Mouse (Mus musculus) lung, postnatal 0 days (tissue): ENCODE results near the gene Rnf222. TPM values are rescaled to one million over a fixed set of nuclear protein-coding genes. Genes with fewer than 3 reads are reported as not detected.

ENCODE experiments used
- ATAC-seq: fragments of 200-750 bp; cut with Nextera tagmentation; 2 replicates; pipeline ENCODE4 v1.8.0; 2017; ENCODE audit warnings: moderate library complexity
- DNase-seq: peaks from one replicate; pipeline ENCODE4 v3.0.0-alpha.2; 2016; ENCODE audit warnings: low spot score
- H3K27ac ChIP-seq: fragments of 300-500 bp; sonication (generic); 2 replicates; pipeline ENCODE4 v1.5.1; 2014; ENCODE audit warnings: antibody characterized with exemption, mild to moderate bottlenecking, low read length, mixed read lengths
- H3K27me3 ChIP-seq: fragments of 300-500 bp; sonication (generic); replicated peaks from 2 replicates; pipeline ENCODE4 v1.6.1; 2014; ENCODE audit warnings: low read length, mixed read lengths; ENCODE audit not compliant: insufficient read depth
- H3K36me3 ChIP-seq: fragments of 300-500 bp; sonication (generic); 2 replicates; pipeline ENCODE4 v1.6.1; 2014; ENCODE audit warnings: low read length, mixed read lengths; ENCODE audit not compliant: insufficient read depth
- H3K4me1 ChIP-seq: fragments of 300-500 bp; sonication (generic); 2 replicates; pipeline ENCODE4 v1.6.1; 2014; ENCODE audit warnings: antibody characterized with exemption, low read depth, low read length, mixed read lengths; ENCODE audit not compliant: insufficient read depth
- H3K4me2 ChIP-seq: fragments of 300-500 bp; sonication (generic); replicated peaks from 2 replicates; pipeline ENCODE4 v1.6.1; 2014; ENCODE audit warnings: low read depth, mild to moderate bottlenecking, low read length, moderate library complexity, mixed read lengths
- H3K4me3 ChIP-seq: fragments of 300-500 bp; sonication (generic); 2 replicates; pipeline ENCODE4 v1.5.1; 2014; ENCODE audit warnings: low read depth, low read length
- H3K9ac ChIP-seq: fragments of 300-500 bp; sonication (generic); replicated peaks from 2 replicates; pipeline ENCODE4 v1.6.1; 2014; ENCODE audit warnings: low read depth, mild to moderate bottlenecking
- H3K9me3 ChIP-seq: fragments of 300-500 bp; sonication (generic); 2 replicates; pipeline ENCODE4 v1.6.1; 2016; ENCODE audit warnings: low read length, mixed read lengths
- CTCF ChIP-seq: IDR thresholded peaks from 2 replicates; pipeline ENCODE4 v1.5.1; 2016; ENCODE audit warnings: antibody characterized with exemption, mild to moderate bottlenecking
- EP300 ChIP-seq: IDR thresholded peaks from 2 replicates; pipeline ENCODE4 v1.6.1; 2016; ENCODE audit warnings: antibody characterized with exemption, mild to moderate bottlenecking, control low read depth
- WGBS: fragments of 180-500 bp; shearing (Covaris S2); extraction: QIAGEN DNeasy Blood & Tissue Kit; methylation state at CpG from one replicate; pipeline ENCODE4 v1.1.7; 2014; 5-methylcytosine and 5-hydroxymethylcytosine counted together
- polyA plus RNA-seq: library from polyadenylated mRNA; unstranded; fragments of >200 nt; fragmentation: Nextera tagmentation; extraction: Ambion mirVana; gene quantifications from 2 replicates; pipeline ENCODE4 v1.2.1, GENCODE M21; 2015

The Rnf222 gene
- polyA plus RNA-seq, 1 experiment from 2014 or later, result 0.16 TPM

DNA sequence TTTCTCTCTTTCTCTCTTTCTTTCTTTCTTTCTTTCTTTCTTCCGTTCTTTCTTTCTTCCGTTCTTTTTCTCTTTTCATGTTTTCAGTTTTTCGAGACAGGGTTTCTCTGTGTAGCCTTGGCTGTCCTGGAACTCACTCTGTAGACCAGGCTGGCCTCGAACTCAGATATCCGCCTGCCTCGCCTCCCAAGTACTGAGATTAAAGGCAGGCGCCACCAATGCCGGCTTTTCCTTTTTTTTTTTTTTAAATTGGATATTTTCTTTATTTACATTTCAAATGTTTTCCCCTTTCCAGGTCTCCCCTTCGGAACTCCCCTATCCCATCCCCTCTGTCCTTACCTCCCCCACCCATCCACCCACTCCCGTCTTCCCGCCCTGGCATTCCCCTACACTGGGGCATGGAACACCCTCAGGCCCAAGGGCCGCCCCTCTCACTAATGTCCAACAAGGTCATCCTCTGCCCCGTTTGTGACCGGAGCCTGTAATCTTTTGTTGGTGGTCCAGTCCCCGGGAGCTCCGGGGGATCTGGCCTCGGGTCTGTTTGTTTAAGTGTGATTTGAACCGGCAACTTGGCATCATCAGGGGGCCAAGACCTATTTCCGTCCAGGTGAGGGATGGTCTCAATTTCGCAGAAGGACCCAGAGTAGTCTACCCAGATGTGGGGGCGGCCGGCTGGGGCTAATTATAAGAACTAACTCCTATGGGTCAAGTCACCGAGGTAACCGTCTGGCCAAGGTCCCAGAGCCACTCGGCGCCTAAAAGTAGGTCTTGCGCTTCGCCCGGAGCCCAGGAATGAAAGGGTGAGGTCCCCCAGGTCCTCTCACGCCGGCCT, 12.4 kb downstream of the Rnf222 start:
- TF ChIP-seq CTCF (no peak), EP300 (no peak)
- H3K36me3 ChIP-seq, result peaks cover 11% of the 10 kb centered on the region; the same call in 1 of the 2 replicates
- DNase-seq, result no peak
- H3K9me3 ChIP-seq, result no peaks in the 10 kb centered on the region
- no peaks in the 10 kb centered on the region for H3K4me1 ChIP-seq
- peak overlapping the region; percentile 74 for H3K4me2 ChIP-seq
- H3K9ac ChIP-seq, result no peak overlapping the region
- 26% methylated on average over 31 of the region's 31 CpGs for WGBS
- H3K27ac ChIP-seq, result no peak overlapping the region
- ATAC-seq, result no peak
- peak overlapping the region; percentile 88; the same call in 1 of the 2 replicates for H3K4me3 ChIP-seq
- H3K27me3 ChIP-seq, result no peaks in the 10 kb centered on the region

DNA sequence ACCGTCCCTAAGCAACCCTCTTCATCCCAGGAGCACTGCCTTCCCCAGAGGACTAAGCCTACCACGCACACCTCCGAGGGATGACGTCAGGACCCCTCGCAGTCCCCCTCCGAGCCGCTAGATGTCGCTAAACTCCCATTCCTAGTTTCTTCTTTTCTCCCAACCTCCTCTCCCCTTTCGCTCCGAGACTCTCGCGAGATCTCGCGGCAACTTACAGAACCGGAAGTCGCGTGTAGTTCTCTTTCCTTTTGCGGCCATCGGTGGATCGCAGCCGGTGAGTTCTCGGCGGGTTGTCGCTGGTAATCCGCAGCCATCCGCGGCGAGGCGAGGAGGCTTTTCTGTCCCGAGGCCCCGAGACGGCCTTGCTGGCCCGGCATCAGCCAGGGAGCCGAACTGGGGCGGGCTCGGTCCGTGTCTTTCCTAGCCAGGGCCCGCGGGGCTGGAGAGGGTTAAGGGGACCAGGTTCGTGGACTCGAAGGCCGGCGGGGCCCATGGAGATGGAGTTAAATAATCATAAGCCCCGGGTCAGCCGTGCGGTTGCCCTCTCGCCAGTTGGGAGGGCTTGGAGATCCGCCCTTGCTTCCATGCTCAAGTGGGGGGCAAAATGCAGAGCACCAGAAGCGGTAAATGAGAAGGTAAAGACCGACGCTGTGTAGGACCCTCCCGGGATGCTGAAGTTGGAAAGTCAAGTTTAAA, 13.1 kb downstream of the Rnf222 start, which contains the start of gene Rpl26:
Gene Rpl26, plus strand, starts transcription at position 233 of the 696 bp plus-strand sequence.
- Histone ChIP-seq H3K4me1 (no peaks in the 10 kb centered on the region), H3K4me2 (peak within 1 kb of the TSS; percentile 74), H3K36me3 (peaks cover 11% of the 10 kb centered on the region; the same call in 1 of the 2 replicates), H3K27ac (peak within 1 kb of the TSS; percentile 91), H3K27me3 (no peaks in the 10 kb centered on the region), H3K4me3 (peak within 1 kb of the TSS; percentile 88), H3K9ac (peak within 1 kb of the TSS; percentile 97), H3K9me3 (no peaks in the 10 kb centered on the region)
- TF ChIP-seq CTCF (peak; percentile 98), EP300 (peak; percentile 96)
- DNase-seq, result peak; percentile 99
- ATAC-seq, result peak; percentile 90
- under 1% methylated on average over 52 of the region's 52 CpGs for WGBS

DNA sequence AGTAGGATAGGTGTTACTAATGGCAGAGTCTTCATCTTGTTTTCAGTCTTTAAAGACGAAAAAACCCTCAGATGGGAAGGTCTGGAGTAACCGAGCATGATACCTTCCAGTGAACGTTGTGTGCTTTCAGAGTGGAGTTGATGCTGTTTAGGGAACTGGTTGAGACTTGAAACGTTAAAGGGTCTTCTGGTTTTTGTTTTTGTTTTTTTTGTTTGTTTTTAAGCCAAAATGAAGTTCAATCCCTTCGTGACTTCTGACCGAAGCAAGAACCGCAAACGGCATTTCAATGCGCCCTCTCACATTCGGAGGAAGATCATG, 13.7 kb downstream of the Rnf222 start:
- ATAC-seq (no peak), DNase-seq (no peak)
- Histone ChIP-seq H3K4me3 (peak overlapping the region; percentile 88), H3K36me3 (peaks cover 11% of the 10 kb centered on the region; the same call in 1 of the 2 replicates), H3K27me3 (no peaks in the 10 kb centered on the region), H3K9ac (peak overlapping the region; percentile 97), H3K27ac (peak overlapping the region; percentile 91; the same call in 1 of the 2 replicates), H3K4me2 (peak overlapping the region; percentile 74), H3K4me1 (no peaks in the 10 kb centered on the region), H3K9me3 (no peaks in the 10 kb centered on the region)
- TF ChIP-seq EP300 (no peak), CTCF (no peak)
- WGBS, result under 1% methylated on average over 10 of the region's 10 CpGs

DNA sequence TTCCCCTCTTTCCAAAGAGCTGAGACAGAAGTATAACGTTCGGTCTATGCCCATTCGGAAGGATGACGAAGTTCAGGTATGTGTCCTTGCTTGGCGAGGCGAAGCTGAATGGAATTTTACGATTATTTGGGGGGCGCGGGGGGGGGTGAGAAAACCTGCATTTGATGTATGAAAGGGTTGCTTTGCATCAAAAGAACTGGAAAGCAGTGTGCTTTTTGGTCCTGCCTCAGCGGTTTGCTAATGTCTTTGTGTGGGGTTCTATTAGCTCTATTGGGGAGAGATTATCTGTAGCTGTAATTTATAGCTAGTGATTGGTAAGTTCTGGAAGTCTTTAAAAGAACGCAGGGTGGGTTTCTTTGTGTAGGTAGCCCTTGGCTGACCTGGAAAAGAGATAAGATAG, 14.0 kb downstream of the Rnf222 start:
- no peaks in the 10 kb centered on the region for H3K27me3 ChIP-seq
- ATAC-seq (no peak), DNase-seq (no peak)
- H3K9me3 ChIP-seq, result no peaks in the 10 kb centered on the region
- H3K36me3 ChIP-seq, result peaks cover 11% of the 10 kb centered on the region; the same call in 1 of the 2 replicates
- H3K4me3 ChIP-seq, result peak overlapping the region; percentile 88
- H3K9ac ChIP-seq, result peak overlapping the region; percentile 97
- no peak for TF ChIP-seq CTCF
- TF ChIP-seq EP300, result no peak
- peak overlapping the region; percentile 74 for H3K4me2 ChIP-seq
- WGBS, result 3% methylated on average over 11 of the region's 11 CpGs
- no peaks in the 10 kb centered on the region for H3K4me1 ChIP-seq
- H3K27ac ChIP-seq, result no peak overlapping the region

DNA sequence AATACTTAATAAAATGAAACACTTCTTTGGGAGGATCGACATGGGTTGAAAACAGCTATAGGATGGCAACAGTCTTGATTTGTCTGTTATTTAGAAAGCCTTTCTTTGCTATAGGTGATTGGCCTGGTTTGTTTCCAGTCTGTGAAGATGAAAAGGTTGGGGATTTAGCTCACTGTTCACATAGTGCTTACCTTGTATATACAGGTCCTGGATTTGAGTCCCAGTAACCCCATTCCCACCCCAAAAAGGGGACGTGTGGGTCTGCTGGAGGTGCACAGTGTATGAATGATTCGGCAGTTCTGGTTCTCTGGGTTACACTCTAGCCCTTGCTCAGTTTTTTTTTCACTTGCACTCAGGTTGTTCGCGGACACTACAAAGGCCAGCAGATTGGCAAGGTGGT, 14.5 kb downstream of the Rnf222 start:
- H3K4me1 ChIP-seq, result no peaks in the 10 kb centered on the region
- no peak for ATAC-seq
- no peak for DNase-seq
- H3K9ac ChIP-seq, result peak overlapping the region; percentile 97
- no peak overlapping the region for H3K27ac ChIP-seq
- TF ChIP-seq CTCF (no peak), EP300 (no peak)
- H3K4me3 ChIP-seq, result no peak overlapping the region
- no peaks in the 10 kb centered on the region for H3K27me3 ChIP-seq
- peak overlapping the region; percentile 74 for H3K4me2 ChIP-seq
- H3K36me3 ChIP-seq, result peaks cover 11% of the 10 kb centered on the region; the same call in 1 of the 2 replicates
- no peaks in the 10 kb centered on the region for H3K9me3 ChIP-seq
- WGBS, result 73% methylated on average over 5 of the region's 5 CpGs

DNA sequence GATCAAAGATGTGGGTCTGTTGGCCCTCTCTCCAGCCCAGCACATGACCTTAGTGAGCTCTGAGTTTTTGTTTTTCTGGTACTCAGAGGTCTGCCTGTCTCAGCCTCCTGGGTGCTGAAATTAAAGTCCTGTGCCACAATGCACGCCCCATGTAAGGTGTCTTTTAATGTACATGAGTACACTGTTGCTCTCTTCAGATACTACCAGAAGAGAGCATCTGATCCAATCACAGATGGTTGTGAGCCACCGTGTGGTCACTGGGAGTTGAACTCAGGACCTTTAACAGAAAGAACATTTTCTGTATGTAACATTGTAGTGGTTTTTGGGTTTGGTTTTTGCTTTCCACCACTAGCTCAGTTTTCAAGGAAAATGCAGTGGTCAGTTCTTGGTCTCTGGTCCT, 15.4 kb downstream of the Rnf222 start:
- Histone ChIP-seq H3K4me3 (no peak overlapping the region), H3K36me3 (peaks cover 11% of the 10 kb centered on the region; the same call in 1 of the 2 replicates), H3K27ac (no peak overlapping the region), H3K9ac (no peak overlapping the region), H3K4me2 (no peak overlapping the region), H3K4me1 (no peaks in the 10 kb centered on the region), H3K27me3 (no peaks in the 10 kb centered on the region), H3K9me3 (no peaks in the 10 kb centered on the region)
- WGBS, result 86% methylated on average over 2 of the region's 2 CpGs
- ATAC-seq (no peak), DNase-seq (no peak)
- TF ChIP-seq EP300, result no peak
- TF ChIP-seq CTCF, result no peak
